Mouse (Mus musculus) retina, embryonic 14.5 days (tissue): ENCODE measurements around the gene Irf2.
"Not testable (repeated sequence)": the region's sequence is repeated elsewhere in the genome, so short reads cannot be mapped to it uniquely, and the experiment has no call there.

Source experiments
- DNase-seq: peaks from one replicate; pipeline ENCODE4 v3.0.0-alpha.2; 2015; ENCODE audit warnings: low spot score

Irf2 gene

DNA sequence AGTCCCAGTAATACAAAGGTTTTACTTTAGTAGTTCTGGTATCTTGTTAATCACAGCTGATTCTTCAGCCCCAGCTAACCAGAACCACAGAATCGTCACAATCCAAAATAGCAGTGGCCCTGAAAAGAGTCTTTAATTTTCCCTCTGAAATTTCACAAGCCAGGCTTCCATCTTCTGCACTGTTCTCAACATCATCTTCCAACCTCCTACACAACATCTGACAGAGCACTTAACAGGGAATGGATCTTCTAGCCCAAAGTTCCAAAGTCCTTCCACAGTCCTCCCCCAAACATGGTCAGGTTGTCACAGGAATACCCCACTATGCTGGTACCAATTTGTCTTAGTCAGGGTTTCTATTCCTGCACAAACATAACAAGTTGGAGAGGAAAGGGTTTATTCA, 9.9 kb upstream of the Irf2 start:
- not testable (repeated sequence) for DNase-seq

DNA sequence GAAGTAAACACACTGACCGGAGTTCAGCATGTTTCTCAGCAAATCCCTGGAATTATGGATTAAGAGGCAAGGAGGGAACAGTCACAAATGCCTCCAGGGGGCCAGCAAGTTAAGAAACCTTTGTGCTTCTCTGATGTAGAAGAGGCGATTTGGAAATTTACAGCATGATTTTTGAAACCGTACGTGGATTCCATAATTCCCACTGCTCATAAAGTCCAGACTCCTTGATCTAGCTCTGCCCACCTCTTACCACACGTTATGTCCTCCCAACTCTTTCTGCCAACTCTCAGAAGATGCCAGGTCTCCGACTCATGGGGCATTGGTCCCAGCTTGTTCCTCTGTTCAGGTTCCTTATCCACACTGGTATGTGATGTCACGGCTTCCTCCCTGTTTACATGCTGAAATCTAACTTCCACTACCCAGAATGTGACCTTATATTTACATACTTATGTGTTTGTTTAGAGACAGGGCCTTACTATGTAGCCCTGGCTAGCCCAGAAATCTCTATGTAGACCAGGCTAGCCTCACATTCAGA, 7.1 kb upstream of the Irf2 start:
- no peak for DNase-seq

DNA sequence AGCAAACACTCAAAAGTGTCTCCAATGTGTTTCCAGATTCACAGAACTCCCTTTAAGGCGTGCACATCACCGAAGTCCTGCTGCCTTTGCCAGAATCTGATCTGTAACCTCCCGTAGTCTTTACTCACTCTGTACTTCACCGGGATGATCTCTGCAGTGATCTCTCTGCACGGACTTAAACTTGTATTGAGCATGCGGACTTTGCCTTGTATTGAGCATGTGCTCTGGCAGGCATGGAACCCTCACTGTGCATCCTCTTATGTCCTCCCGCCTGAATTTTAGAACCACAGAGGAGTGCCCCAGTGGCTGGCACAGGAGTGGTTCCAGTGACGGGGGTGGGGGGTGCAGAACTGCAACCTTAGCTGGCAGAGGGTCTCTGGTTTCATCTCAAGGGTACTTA, 5.9 kb upstream of the Irf2 start:
- DNase-seq = no peak

DNA sequence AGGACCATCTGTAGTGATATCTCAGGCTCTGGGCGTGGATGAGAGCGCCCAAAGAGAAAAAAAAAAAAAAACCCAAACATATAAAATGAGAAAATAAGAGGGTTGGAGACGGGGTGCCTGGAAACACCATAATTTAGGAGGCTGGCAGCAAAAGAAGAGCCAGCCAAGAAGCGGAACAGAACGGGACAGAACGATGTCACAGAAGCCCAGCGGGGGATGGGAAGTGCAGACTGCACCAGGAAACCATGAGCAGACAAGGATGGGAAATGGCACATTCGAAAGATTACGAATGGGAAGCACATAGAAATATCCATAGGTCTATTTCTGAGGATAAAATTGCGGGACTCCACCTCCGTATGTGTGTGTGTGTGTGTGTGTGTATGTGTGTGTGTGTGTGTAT, 4.0 kb upstream of the Irf2 start:
- DNase-seq = no peak

DNA sequence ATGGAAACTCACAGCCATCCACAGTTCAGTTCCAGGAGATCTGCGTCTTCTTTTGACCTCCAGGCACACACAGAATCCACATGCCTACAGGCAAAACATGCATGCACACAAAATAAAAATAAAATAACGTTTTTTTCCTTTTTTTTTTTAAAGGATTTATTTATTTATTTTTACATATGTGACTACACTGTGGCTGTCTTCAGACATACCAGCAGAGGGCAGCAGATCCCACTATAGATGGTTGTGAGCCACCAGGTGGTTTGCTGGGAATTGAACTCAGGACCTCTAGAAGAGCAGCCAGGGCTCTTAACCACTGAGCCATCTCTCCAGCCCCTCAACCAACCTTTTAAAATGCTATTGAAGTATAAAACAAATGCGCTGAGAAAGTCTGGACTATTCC, 3.3 kb upstream of the Irf2 start:
- no peak for DNase-seq

DNA sequence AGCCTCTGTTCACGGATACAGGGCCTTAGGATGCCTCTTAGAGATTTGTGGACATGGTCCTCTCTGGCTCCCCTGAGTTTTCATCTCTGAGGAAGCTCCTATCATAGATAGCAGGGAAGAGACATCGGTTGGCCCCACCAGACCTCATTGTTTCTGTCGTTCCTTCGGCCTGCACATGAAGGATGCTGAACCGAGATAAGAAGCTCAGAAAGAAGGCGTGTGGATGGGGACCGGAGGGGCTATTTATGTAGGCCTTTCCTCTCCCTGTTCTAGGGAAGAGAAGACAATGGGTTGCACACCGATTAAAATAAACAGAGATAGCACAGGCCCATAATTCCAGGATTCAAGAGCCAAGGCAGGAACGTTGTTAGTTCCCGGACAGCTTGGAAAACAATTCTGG, 2.1 kb upstream of the Irf2 start:
- no peak for DNase-seq

DNA sequence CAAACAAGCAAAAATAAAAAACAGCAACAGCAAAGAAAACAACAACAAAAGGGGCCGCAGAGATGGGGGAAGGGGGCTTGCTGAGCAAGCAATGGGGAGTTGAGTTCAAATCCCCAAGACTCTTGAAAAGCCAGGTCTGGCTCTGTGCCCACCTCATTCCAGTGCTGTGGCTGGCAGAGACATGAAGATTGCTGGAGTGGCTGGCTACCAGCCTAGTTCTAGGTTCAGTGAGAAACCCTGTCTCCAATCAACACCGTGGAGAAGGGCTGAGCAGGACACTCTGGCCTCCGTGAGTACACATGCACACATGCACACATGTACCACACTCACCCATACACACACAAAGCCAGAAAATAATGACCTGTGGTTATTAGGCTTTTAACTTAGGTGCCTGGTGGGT, 1.6 kb upstream of the Irf2 start:
- DNase-seq = no peak

DNA sequence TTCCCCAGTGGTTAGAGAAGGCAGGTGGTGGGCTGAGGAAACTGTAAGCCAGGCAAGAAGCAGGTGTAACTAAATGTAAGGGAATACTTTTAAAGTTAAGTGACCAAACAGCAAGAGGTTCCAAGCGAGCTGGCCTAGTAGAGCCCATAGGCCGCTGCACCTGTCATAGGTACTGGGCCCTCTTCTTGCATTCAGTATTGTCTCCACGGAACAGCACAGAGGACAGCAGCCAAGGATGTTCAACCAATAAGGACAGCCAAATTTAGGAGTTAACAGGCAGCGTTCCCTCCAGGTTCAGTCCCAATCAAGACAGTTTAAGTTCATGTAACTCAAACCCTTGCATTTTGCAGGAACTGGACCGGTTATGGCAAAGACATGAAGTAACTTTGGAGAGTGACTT, 931 bp upstream of the Irf2 start:
- DNase-seq = no peak

DNA sequence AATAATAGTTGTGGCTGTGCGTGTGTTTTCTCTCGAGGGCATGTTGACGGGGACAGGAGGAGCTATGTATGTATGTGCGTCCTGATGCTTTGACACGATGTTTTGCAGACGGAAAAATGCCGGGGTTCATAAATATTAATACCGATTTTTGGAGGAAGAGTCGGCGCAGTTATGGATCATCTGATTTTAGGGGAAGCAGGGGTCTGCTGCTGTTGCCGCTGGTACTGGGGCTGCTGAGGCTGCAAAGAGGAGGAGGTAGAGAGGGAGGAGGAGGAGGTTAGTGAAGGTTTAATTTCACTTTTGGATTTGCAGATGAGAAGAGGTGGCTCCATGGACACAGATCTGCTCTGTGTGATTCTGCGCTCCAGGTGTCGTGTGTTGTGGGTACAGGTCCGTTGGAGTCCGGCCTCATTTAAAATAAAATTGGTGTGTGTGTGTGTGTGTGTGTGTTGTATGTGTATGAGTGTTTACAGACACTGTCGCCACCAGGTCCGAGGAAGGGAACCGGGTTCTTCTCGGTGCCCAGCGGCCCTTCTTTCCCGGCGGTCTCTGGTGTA, 502 bp downstream of the Irf2 start:
- DNase-seq = peak; percentile 55

DNA sequence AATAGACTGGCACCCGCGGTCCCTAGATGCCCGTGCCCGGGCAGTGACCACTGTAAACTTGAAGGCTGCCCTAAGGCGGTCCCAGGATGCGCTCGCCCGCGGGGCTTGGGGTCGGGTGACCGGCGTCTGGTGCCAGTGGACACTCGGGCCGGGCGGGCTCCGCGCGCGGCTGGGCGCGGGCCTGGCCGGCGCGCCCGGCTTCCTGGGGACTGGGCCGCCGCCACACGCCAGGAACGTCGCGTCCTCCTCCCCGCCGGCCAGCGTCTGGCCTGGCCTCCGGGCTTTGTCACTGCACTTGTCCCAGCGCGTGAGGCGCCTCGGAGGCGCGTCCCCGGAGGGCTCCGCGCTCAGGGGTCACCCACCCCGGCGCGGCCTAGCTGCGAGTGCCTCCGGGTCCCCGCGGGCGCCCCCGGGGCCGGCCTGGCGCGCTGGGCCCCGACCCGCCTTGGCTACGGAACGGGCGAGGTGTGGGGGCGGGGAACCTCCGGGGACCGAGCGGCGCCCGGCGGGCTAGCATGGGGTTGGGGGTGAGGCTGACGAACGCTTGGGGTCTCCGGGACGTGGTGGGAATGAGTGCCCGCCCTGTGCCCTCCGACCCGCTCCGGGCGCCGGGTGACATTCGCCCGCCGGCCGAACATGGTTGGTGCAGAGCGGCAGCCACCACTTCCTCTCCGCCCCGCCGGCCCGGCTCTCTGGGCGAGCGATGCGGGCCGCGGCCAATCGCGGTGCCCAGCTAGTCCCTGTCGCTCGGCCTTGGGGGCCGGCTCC, 1.2 kb downstream of the Irf2 start:
- peak; percentile 77 for DNase-seq

DNA sequence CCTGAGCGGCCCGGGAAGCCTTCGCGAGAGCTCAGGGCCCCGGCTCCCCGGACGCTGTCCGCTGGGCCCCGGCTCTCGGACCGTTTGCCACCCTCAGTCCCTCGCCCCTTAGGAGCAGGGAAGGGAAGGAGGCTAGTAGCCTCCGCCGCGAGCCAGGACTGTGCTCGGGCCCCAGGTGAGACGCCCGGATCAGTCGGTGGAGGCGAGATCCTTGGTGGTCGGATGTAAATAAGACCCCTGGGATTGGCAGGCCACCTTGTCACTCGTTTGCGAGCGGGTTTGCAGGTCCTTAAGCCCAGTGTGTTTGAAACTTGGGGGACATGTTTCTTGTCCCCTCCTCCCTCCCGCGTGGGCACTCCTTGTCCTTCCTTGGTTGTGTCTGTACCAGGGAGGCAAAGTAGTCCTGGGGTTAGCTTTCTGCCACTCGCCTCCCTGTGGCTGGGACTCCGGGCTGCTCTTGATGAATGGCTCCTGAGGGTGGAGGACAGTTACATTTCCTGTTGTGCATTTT, 1.8 kb downstream of the Irf2 start:
- DNase-seq = no peak

DNA sequence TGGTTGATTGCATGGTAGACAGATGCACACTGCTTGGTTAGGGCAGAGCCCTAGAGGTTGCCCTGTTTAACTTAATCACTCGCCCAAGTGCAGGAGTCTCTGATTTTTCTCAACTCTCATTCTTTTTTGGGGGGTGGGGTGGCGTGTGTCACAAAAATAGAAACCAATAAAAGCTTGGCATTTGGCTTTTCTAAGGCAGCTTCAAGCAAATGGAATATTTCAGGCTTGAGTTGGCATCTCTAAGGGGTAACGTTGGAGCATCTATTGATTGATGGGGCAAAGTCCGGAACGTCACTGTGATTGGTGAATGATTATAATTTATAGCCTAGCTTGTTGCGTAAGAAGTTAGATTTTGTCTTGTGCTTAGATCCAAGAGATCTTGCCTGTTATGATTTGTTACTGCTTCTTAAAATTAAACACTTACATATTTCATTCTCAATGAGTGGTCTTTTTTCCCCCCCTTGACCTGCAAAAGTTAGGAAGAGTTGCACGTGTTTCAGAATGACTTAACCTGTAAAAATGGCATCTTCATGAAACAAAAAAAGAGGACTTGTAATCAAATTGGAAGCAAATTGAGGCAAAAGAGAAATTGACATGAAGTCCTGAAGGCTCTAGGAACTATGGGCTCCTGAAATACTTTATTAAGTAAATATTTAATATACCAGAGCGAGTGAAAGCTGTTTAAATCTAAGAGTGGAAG, 2.6 kb downstream of the Irf2 start:
- DNase-seq = no peak

DNA sequence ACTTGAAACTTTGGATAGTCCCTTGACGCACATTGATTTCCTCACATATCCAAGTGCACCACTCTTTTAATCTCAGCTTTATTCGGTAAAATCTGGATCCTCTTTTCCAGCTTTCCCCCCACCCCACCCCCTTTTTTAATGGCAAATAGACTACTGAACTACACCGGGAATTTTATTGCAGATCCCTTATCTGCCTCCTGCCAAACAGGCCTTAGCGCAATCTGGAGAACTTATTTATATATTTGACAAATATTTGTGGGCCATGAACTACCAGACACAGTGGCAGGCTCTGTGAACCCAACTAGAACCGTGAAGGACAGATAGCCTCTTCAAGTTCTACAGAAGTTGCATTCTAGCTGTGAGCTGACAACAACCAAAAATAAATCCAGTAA, 3.2 kb downstream of the Irf2 start:
- no peak for DNase-seq

DNA sequence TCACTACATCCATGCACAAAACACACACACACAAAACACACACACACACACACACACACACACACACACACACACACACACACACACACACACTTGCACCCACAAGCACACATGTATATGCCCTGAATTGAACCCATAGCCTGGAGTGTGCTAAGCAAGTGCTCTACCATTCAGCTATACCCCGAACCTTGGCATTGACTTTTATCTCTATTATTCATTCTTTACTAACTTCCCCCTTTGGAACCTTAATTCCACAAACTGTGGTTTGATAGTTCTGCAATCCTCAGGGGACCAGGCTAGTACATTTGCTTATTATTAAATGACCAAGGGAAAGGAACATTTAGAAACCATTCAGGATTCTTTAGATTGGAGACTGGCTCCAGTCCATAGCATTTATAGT, 5.9 kb downstream of the Irf2 start:
- DNase-seq = no peak

DNA sequence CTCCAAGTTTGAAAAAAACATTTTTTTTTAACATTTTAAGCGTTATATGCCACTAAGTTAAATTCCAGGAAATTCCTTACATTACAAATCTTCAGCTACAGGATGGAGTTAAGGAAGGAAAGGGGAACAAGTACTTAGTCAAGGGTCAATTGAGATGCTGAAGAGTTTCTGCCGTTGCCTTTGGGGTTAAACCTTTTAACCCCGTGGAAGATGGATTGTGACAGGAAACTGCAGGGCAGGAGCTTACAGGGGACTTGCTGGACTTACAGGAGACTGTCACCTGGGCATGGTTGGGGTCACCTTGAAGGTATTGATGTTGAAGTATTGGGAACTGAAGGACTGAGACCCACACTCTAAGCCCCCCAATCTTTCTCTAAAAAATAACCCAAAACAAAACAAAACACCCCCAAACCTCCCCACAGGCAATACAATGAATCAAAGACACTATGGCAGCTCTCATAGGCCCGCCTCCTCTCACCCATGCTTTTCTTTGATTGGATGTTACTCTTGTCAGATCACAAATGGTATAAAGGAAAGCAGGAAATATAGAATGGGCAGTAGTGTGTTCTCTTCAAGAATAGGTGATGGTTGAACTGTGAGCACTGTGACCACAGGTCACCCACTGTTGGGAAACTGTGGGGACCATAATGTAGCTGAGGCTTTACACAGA, 7.9 kb downstream of the Irf2 start:
- no peak for DNase-seq

DNA sequence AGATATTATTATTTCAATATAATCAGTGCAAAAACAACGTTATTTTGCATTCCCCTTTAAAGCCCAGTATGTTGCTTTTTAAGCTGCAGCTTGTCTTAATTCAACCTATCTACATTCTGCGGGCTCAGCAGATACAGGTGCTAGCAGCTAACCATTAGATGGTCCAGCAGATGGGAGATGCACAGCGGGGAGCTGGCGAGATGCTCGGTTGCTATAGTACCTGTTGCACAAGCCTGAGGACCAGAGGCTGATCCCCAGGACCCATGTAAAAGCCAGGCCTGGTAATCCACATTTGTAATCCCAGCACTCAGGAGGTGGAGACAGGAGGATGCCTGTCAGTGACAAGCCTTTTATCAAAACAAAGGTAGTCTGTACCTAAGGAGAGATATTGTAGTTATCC, 10.5 kb downstream of the Irf2 start:
- no peak for DNase-seq

DNA sequence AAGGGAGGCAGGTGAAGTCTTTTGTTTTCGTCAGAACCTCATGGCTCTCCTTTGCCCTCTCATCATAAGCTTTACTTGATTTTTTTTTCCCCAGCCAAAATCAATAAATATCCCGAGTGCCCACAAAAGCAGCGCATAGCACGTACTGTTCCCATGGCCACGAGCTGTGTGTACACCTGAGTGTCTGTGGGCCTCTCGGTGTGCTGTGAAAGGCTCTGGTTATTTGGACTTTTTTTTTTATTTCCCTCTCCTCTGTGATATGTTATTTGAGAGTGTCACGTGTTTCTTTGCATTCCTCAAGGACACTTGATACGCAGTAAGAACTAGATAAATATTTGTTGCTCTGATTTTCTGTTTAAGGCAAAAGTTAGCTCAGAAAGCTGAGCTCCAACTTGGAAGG, 11.0 kb downstream of the Irf2 start:
- no peak for DNase-seq

DNA sequence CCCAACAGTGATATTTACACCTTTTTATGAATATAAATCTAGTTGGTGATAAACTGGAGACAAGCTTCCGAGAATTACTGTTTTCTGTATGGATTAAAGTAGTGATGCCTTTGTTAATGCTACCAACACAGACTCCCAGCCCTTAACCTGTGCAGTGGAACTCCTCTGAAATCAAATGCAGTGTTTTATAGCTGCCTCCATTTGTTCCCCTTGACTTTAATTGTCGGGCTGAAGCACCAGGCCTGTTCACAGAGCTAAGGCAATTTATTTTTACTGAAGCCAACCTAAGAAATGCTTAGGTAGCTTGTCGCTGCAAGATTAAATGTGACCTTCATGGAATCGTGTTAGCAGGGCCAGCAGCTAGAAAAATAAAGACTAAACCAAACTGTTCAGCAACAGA, 11.6 kb downstream of the Irf2 start:
- no peak for DNase-seq

DNA sequence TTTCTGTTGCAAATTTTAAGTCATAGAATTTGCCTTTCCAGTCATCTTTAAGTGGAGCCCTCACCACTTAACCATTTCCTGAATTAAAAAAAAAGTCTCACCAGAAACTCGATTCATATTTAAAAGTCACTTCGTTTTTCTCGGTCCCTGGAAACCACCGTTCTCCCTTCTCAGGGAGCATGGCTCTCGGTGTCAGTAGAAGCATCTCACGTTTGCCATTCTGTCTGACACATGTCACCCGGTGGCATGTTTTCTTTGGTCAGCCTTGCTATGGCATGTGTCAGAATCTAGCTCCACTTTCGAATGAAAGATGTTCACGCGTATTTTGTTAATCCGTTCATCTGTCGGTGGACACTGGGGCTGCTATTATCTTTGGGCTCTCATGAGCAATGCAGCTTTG, 13.5 kb downstream of the Irf2 start:
- DNase-seq = no peak

DNA sequence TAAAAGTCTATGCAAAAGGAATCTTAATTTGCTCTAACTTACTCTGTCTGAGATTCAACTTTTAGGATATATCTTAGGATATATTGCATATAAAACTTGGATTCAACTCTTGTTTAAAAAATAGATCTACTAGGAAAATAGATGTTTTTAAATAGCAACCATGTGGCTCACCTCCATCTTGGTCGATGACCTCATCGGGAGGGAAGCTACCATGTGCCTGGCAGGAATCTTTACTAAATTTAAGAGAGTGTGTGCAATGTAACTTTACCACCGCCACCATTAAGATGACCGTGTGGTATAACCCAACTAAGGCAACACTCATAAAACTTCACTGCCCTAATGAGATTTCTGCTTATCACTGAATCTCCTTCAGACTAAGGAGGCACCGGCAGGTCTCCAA, 14.8 kb downstream of the Irf2 start:
- no peak for DNase-seq

DNA sequence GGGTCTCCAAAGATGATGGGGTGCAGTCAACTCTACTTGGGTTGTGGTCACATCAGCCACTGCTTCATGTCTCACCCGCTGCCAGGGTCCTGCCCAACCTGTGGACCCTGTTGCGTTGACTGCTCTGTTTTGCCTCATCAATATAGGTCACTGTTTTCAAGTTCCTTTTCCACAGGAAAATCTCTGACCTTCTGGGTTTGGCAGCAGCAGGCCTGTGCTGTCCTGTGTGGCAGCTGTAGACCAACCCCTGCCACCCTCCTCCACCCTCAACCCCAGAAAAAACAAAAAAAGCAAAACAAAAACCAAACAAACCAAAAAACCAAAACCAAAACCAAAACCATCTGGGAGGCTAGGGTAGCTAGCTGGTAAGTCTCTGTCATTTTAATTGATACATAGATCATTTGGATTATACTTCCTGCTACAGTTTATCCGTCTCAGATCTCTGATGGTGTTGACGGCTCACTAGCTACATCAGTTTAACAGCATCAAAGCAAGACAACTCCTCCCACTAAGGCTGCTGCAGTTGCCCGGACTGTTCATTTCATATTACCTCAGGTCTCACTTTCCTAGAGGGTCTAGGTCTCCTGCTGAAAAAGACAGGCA, 16.3 kb downstream of the Irf2 start:
- no peak for DNase-seq

DNA sequence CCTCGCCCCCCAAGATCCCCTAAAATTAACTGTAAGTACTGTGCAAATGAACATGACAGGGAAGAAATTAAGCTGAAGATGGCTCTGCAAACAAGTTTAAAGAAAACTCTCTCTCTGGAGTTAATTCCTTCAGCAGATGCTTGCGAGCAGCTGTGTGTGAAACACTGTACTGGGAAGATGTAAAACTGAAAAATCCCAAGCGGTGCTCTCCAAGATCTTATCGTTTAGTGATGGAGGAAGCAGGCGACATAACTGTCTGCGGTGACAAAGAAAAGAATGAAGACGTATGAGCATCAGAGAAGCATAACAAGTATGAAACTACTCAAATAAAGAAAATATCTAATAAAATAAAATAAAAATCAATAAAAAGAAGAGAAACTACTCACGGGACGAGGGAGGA, 18.1 kb downstream of the Irf2 start:
- DNase-seq = no peak
